ENCODE assay signal across 7 mouse cellular contexts in the genomic region with DNA sequence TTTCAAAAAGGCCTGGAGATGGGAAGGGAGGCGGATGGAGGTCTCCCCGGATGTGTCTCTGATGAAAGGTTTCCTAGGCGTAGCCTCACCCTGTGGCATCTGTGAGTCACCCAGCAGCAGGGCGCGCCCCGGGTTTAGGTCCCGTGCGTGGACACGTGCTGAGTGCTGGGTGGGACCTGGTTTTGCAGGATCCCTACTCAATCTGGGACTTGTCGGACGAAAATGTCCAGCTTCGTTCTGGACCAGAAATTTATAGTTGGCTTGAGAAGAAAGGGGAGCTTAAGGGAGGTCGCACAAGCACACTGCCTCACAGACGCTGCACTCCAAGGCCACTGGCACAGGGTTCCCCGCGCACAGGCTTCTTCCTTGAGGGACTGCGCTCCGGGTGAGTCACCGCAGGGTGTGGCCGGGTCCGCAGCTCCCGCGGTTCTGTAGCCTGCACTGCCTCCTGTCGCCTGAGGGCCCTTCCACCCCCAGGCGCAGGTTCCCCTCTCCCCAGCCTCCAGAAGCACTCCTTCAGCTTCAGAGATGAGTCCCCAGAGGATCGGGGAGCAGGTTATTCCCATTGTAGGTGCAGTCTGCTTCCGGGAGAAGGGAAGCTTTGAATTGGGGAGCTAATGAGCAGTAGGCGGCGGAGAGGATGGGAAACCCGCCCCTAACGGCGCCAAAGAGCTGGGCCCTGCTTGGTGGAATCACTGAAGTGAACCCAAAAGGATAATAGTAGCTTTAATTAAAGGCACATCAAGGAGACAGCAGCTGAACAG. TPM values are rescaled to one million over a fixed set of nuclear protein-coding genes. Genes with fewer than 3 reads are reported as not detected.
DNase-seq lines count a peak whose midpoint lies in the region; ATAC-seq and TF ChIP-seq lines count a peak whose summit lies in the region.

No protein-coding gene starts in this region.

- WGBS in hindbrain, embryonic 13.5 days: 3% methylated on average over 32 of the region's 32 CpGs

- H3K9me3 ChIP-seq in hindbrain, embryonic 13.5 days: no peaks in the 10 kb centered on the region

- 0 out of 2 replicates have a peak overlapping the region, but pooled peaks have one; percentile 52 for H3K27ac ChIP-seq in hindbrain, embryonic 13.5 days
- peak overlapping the region; percentile 34 for H3K27ac ChIP-seq in left cerebral cortex, adult 2 months

- peak; percentile 52 for TF ChIP-seq CTCF in left cerebral cortex, adult 2 months (IDR thresholded peaks at IDR 0.05)

- H3K4me1 ChIP-seq in hindbrain, embryonic 13.5 days (replicated peaks): peaks cover 15% of the 10 kb centered on the region

- peak; percentile 72 for DNase-seq in T-cell, adult 2 months (ENCODE audit: low spot score)
- DNase-seq in cerebellum, adult 9-11 months: peak; percentile 70
- peak; percentile 48 to 49 for DNase-seq in frontal cortex, postnatal 36 days (ENCODE audit: low spot score in 2 of 2)
- DNase-seq in left cerebral cortex, adult 2 months (ENCODE audit: extremely low spot score in 1 of 2, low spot score in 2 of 2): peak; percentile 49 to 58
- peak; percentile 78 to 85 for DNase-seq in lung, postnatal 4 days
- peak; percentile 59 for DNase-seq in right cerebral cortex, adult 18-20 months

- intact Hi-C loops in left cerebral cortex, adult 2 months (cut with DNase I): loop anchor here (1.0 to 10.0 kb wide), 4 partner anchors 51 to 411 kb away; a partner anchor contains a TSS

- ATAC-seq in hindbrain, embryonic 13.5 days (ENCODE audit: low FRiP score): peak; percentile 82

- peak overlapping the region; percentile 46 for H3K4me3 ChIP-seq in hindbrain, embryonic 13.5 days
- H3K4me3 ChIP-seq in left cerebral cortex, adult 2 months: peak overlapping the region; percentile 55

- no peaks in the 10 kb centered on the region for H3K36me3 ChIP-seq in hindbrain, embryonic 13.5 days

- peak overlapping the region; percentile 90 for H3K4me2 ChIP-seq in hindbrain, embryonic 13.5 days

- peak overlapping the region; percentile 78 for H3K9ac ChIP-seq in hindbrain, embryonic 13.5 days

- H3K27me3 ChIP-seq in hindbrain, embryonic 13.5 days: 0 out of 2 replicates have a peak, but pooled peaks cover 3% of the 10 kb centered on the region

RNA-seq across cellular contexts. Expression of a gene that starts 8.4 kb away (rescaled TPM):
- not detected in 2 replicates for polyA plus RNA-seq in hindbrain, embryonic 13.5 days (2015; fragmentation: Nextera tagmentation; extraction: Ambion mirVana)
- not detected for total RNA-seq in left cerebral cortex, adult 2 months (2021)

RNA-seq across cellular contexts. Expression of a gene that starts 10.9 kb away (rescaled TPM):
- polyA plus RNA-seq in hindbrain, embryonic 13.5 days (2015; fragmentation: Nextera tagmentation; extraction: Ambion mirVana): 235 and 244 TPM in 2 replicates
- 1 to 10 TPM; 3.0 to 3.9 TPM for total RNA-seq in left cerebral cortex, adult 2 months (2021)

RNA-seq across cellular contexts. Expression of a gene that starts 11.6 kb away (rescaled TPM):
- 5.6 and 5.7 TPM in 2 replicates for polyA plus RNA-seq in hindbrain, embryonic 13.5 days (2015; fragmentation: Nextera tagmentation; extraction: Ambion mirVana)
- total RNA-seq in left cerebral cortex, adult 2 months (2021): 1 to 10 TPM; 4.4 to 5.8 TPM

RNA-seq across cellular contexts. Expression of a gene that starts 53.1 kb away (rescaled TPM):
- 88.5 and 100.0 TPM in 2 replicates for polyA plus RNA-seq in hindbrain, embryonic 13.5 days (2015; fragmentation: Nextera tagmentation; extraction: Ambion mirVana)
- total RNA-seq in left cerebral cortex, adult 2 months (2021): 100 to 1,000 TPM; 281 to 285 TPM

RNA-seq across cellular contexts. Expression of a gene that starts 53.4 kb away (rescaled TPM):
- polyA plus RNA-seq in hindbrain, embryonic 13.5 days (2015; fragmentation: Nextera tagmentation; extraction: Ambion mirVana): 5.9 and 8.7 TPM in 2 replicates
- total RNA-seq in left cerebral cortex, adult 2 months (2021): 10 to 100 TPM; 10.5 to 11.5 TPM

Comparison
In these comparisons a context has a peak if more than half of its experiments do, and no peak if none do; other contexts are left out.
1. Peak in every context shown above with its lines: DNase-seq, ATAC-seq, H3K4me3 ChIP-seq and H3K27ac ChIP-seq.